Mouse (Mus musculus): Measurements from ENCODE around the gene Clec4n.

- TF ChIP-seq HCFC1 (IDR thresholded peaks at IDR 0.05; ENCODE audit: borderline replicate concordance, insufficient read depth, low read length): no peak
- TF ChIP-seq ZC3H11A (IDR thresholded peaks at IDR 0.05; ENCODE audit: borderline replicate concordance, low read depth, low read length): no peak
- TF ChIP-seq CHD2 (IDR thresholded peaks at IDR 0.05; ENCODE audit: low read depth, low read length): no peak
Measured at GRCm38 (mm10) chr6:123279443-123279842, 49.8 kb downstream of the Clec4n start.
